Mouse (Mus musculus) midbrain, embryonic 11.5 days (tissue): ENCODE data around the gene Armc8. TPM values are rescaled to one million over a fixed set of nuclear protein-coding genes. Genes with fewer than 3 reads are reported as not detected.

ENCODE experiments used
- ATAC-seq: fragments of 200-750 bp; cut with Nextera tagmentation; 2 replicates; pipeline ENCODE4 v1.8.0; 2017; ENCODE audit warnings: moderate TSS enrichment, moderate library complexity; ENCODE audit not compliant: low FRiP score
- DNase-seq: peaks from one replicate; pipeline ENCODE4 v3.0.0; 2015; ENCODE audit warnings: low spot score; ENCODE audit errors: missing footprints
- H3K27ac ChIP-seq: fragments of 300-500 bp; sonication (generic); 2 replicates; pipeline ENCODE4 v1.5.1; 2014; ENCODE audit warnings: low read depth, low read length
- H3K27me3 ChIP-seq: fragments of 300-500 bp; sonication (generic); 2 replicates; pipeline ENCODE4 v1.6.1; 2014; ENCODE audit warnings: mild to moderate bottlenecking, low read length, moderate library complexity, mixed read lengths; ENCODE audit not compliant: control insufficient read depth, insufficient read depth
- H3K36me3 ChIP-seq: fragments of 300-500 bp; sonication (generic); 2 replicates; pipeline ENCODE4 v1.6.1; 2014; ENCODE audit warnings: mild to moderate bottlenecking, low read length, moderate library complexity, mixed read lengths; ENCODE audit not compliant: control insufficient read depth, insufficient read depth
- H3K4me1 ChIP-seq: fragments of 300-500 bp; sonication (generic); 2 replicates; pipeline ENCODE4 v1.6.1; 2014; ENCODE audit warnings: low read length; ENCODE audit not compliant: control insufficient read depth, insufficient read depth
- H3K4me2 ChIP-seq: fragments of 300-500 bp; sonication (generic); 2 replicates; pipeline ENCODE4 v1.6.1; 2014; ENCODE audit warnings: mild to moderate bottlenecking, moderate library complexity
- H3K4me3 ChIP-seq: fragments of 300-500 bp; sonication (generic); 2 replicates; pipeline ENCODE4 v1.5.1; 2014; ENCODE audit warnings: low read depth, low read length
- H3K9ac ChIP-seq: fragments of 300-500 bp; sonication (generic); 2 replicates; pipeline ENCODE4 v1.6.1; 2014; ENCODE audit warnings: low read length
- H3K9me3 ChIP-seq: fragments of 300-500 bp; sonication (generic); 2 replicates; pipeline ENCODE4 v1.6.1; 2016; ENCODE audit warnings: low read length; ENCODE audit not compliant: control insufficient read depth
- WGBS: fragments of 180-500 bp; shearing (Covaris S2); extraction: QIAGEN DNeasy Blood & Tissue Kit; methylation state at CpG from one replicate; pipeline ENCODE4 v1.1.7; 2014; 5-methylcytosine and 5-hydroxymethylcytosine counted together
- polyA plus RNA-seq: library from polyadenylated mRNA; unstranded; fragments of >200 nt; fragmentation: Nextera tagmentation; extraction: Ambion mirVana; gene quantifications from 2 replicates; pipeline ENCODE4 v1.2.1, GENCODE M21; 2014

Armc8 gene
- polyA plus RNA-seq, 1 experiment from 2014 or later: 37.3 TPM

DNA sequence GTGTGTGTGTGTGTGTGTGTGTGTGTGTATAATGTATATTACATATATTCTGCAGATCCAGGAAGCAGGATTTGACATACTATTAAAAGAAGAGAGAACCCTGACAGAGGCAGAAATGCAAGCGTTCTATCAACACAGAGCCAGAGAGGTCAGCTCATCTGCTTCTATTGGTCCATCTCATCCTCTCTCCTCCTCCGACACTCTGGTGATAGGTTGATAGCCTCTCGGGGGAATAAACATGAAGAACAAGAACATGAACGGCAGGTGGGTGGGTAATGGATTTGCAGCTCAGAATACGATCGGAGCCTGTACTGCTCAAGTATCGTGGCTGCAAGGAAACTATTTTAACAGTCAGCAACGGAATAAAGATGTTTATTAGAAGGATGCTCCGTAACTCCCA, 100.1 kb downstream of the Armc8 start:
- H3K27me3 ChIP-seq: no peaks in the 10 kb centered on the region
- no peak overlapping the region for H3K4me3 ChIP-seq
- WGBS: 91% methylated on average over 9 of the region's 9 CpGs
- no peak overlapping the region for H3K9ac ChIP-seq
- H3K4me1 ChIP-seq: no peaks in the 10 kb centered on the region
- H3K36me3 ChIP-seq: no peaks in the 10 kb centered on the region
- ATAC-seq: no peak
- DNase-seq: no peak
- H3K4me2 ChIP-seq: no peak overlapping the region
- no peaks in the 10 kb centered on the region for H3K9me3 ChIP-seq
- H3K27ac ChIP-seq: no peak overlapping the region

DNA sequence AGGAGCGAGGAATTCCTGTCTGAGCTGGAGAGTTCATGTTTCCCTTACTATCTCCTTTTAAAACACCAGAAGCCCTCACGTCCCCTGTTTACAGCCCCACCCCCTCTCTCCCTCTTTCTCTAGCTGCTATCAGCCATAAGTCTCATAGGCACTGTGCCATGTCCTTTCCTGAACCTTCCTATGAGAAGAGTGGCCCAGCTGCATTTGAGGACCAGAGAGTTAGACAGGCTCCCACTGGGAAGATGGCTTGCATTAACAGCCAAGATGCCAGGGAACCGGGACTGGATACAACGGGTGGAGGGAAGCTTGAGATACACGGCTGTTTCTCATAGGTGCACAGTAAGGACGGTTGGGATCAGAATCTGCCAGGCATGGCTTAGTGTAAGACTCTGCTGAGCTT, 103.8 kb downstream of the Armc8 start:
- H3K9ac ChIP-seq: no peak overlapping the region
- no peak overlapping the region for H3K27ac ChIP-seq
- no peaks in the 10 kb centered on the region for H3K36me3 ChIP-seq
- H3K9me3 ChIP-seq: no peaks in the 10 kb centered on the region
- ATAC-seq: no peak
- H3K4me3 ChIP-seq: no peak overlapping the region
- no peaks in the 10 kb centered on the region for H3K4me1 ChIP-seq
- no peak overlapping the region for H3K4me2 ChIP-seq
- WGBS: 80% methylated on average over 6 of the region's 6 CpGs
- H3K27me3 ChIP-seq: no peaks in the 10 kb centered on the region
- DNase-seq: no peak

GRCm38 (mm10) chr9:99459730-99460129, 109.0 kb downstream of the Armc8 start:
- Histone ChIP-seq H3K9me3 (no peaks in the 10 kb centered on the region), H3K9ac (no peak overlapping the region), H3K4me1 (no peaks in the 10 kb centered on the region), H3K27ac (no peak overlapping the region), H3K27me3 (no peaks in the 10 kb centered on the region), H3K36me3 (no peaks in the 10 kb centered on the region), H3K4me2 (no peak overlapping the region), H3K4me3 (no peak overlapping the region)
- DNase-seq (no peak), ATAC-seq (no peak)
- 89% methylated on average over 4 of the region's 4 CpGs for WGBS

GRCm38 (mm10) chr9:99458529-99459208, 110.0 kb downstream of the Armc8 start:
- Histone ChIP-seq H3K27ac (no peak overlapping the region), H3K4me3 (no peak overlapping the region), H3K9me3 (no peaks in the 10 kb centered on the region), H3K27me3 (no peaks in the 10 kb centered on the region), H3K36me3 (no peaks in the 10 kb centered on the region), H3K9ac (no peak overlapping the region), H3K4me1 (no peaks in the 10 kb centered on the region), H3K4me2 (no peak overlapping the region)
- DNase-seq (peak; percentile 92), ATAC-seq (no peak)
- 43% methylated on average over 12 of the region's 12 CpGs for WGBS

DNA sequence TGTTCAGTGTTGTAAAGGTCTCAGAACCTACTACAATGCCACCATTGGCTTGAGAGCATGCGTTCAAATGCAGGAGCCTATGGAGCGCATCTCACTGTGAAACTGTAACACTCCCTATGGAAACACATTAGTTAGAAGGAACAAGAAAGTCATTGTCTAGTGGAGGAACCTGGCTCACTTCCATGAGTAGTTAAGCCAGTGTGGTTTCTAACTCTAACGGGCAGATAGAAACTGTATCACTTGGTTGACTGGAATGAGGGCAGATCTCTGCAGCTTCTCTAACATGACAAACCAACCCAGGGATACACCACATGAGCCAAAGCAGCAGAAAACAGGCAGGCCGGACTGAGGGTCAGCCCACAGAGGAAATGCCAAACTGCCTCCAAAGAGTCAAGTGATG, 114.5 kb downstream of the Armc8 start:
- Histone ChIP-seq H3K4me1 (no peaks in the 10 kb centered on the region), H3K27ac (no peak overlapping the region), H3K36me3 (no peaks in the 10 kb centered on the region), H3K9ac (no peak overlapping the region), H3K4me3 (no peak overlapping the region), H3K9me3 (no peaks in the 10 kb centered on the region), H3K4me2 (no peak overlapping the region), H3K27me3 (no peaks in the 10 kb centered on the region)
- DNase-seq (no peak), ATAC-seq (no peak)
- WGBS: 89% methylated on average over 4 of the region's 4 CpGs

GRCm38 (mm10) chr9:99451161-99451560, 117.5 kb downstream of the Armc8 start, which contains the start of gene Nme9:
TSS of gene Nme9 (plus strand) at chr9:99451475.
- H3K4me2 ChIP-seq: no peak within 1 kb of the TSS
- ATAC-seq (no peak), DNase-seq (no peak)
- H3K9ac ChIP-seq: no peak within 1 kb of the TSS
- no peaks in the 10 kb centered on the region for H3K9me3 ChIP-seq
- 8% methylated on average over 14 of the region's 14 CpGs for WGBS
- no peaks in the 10 kb centered on the region for H3K4me1 ChIP-seq
- no peaks in the 10 kb centered on the region for H3K36me3 ChIP-seq
- H3K27me3 ChIP-seq: no peaks in the 10 kb centered on the region
- no peak within 1 kb of the TSS for H3K27ac ChIP-seq
- H3K4me3 ChIP-seq: no peak within 1 kb of the TSS

- H3K9ac ChIP-seq: no peak overlapping the region
- 44% methylated on average over 9 of the region's 9 CpGs for WGBS
- no peak overlapping the region for H3K4me2 ChIP-seq
- no peak for ATAC-seq
- H3K27ac ChIP-seq: no peak overlapping the region
- no peaks in the 10 kb centered on the region for H3K4me1 ChIP-seq
- no peak for DNase-seq
- no peaks in the 10 kb centered on the region for H3K36me3 ChIP-seq
- no peaks in the 10 kb centered on the region for H3K27me3 ChIP-seq
- H3K4me3 ChIP-seq: no peak overlapping the region
- H3K9me3 ChIP-seq: no peaks in the 10 kb centered on the region
These were observed 118.6 kb downstream of the Armc8 start for GRCm38 (mm10) chr9:99449886-99450647.

GRCm38 (mm10) chr9:99447323-99447722, 121.4 kb downstream of the Armc8 start:
- DNase-seq: no peak
- H3K4me1 ChIP-seq: no peaks in the 10 kb centered on the region
- H3K4me2 ChIP-seq: no peak overlapping the region
- 88% methylated on average over 3 of the region's 3 CpGs for WGBS
- ATAC-seq: no peak
- no peak overlapping the region for H3K4me3 ChIP-seq
- H3K9ac ChIP-seq: no peak overlapping the region
- no peaks in the 10 kb centered on the region for H3K36me3 ChIP-seq
- H3K9me3 ChIP-seq: no peaks in the 10 kb centered on the region
- no peak overlapping the region for H3K27ac ChIP-seq
- no peaks in the 10 kb centered on the region for H3K27me3 ChIP-seq

GRCm38 (mm10) chr9:99446259-99446658, 122.4 kb downstream of the Armc8 start:
- no peak overlapping the region for H3K27ac ChIP-seq
- DNase-seq (no peak), ATAC-seq (no peak)
- H3K9ac ChIP-seq: no peak overlapping the region
- no peaks in the 10 kb centered on the region for H3K27me3 ChIP-seq
- H3K4me2 ChIP-seq: no peak overlapping the region
- H3K4me3 ChIP-seq: no peak overlapping the region
- H3K9me3 ChIP-seq: no peaks in the 10 kb centered on the region
- no peaks in the 10 kb centered on the region for H3K36me3 ChIP-seq
- no peaks in the 10 kb centered on the region for H3K4me1 ChIP-seq
